In the genomic region with DNA sequence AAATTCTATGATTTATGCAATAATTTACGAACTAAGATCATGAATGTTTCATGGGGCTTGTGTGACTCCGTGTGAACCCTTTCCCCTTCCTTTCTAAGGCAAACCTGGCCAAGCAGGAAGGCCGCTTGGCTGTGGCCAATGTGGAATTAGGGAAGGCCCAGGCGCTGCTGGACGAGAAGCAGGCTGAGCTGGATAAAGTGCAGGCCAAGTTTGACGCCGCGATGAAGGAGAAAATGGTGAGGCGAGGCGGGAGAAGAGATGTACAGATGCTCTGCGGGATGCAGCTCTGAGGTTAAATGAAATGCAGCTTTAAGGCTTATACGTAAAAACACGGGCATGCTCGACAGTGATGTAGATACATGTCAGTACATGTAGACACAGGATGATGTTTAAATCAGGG, we compare ENCODE assay signal across 24 mouse cellular contexts.
DNase-seq lines count a peak whose midpoint lies in the region; ATAC-seq lines count a peak whose summit lies in the region.
"Had no signal": no experiment of that assay in that cellular context is flagged by ENCODE, and none has a peak within 500 bp of the region (broad histone marks: within the 10 kb centered on the region; RNA-seq: fewer than 3 reads in every experiment).

No protein-coding gene starts in this region.

- no peak for ATAC-seq in kidney, embryonic 15.5 days (replicated peaks; ENCODE audit: low FRiP score)
- no peak for ATAC-seq in midbrain, embryonic 14.5 days (ENCODE audit: low FRiP score, low TSS enrichment)
- ATAC-seq in midbrain, embryonic 11.5 days (ENCODE audit: low FRiP score), result no peak
- ATAC-seq: CD4-positive, CD25-positive, alpha-beta regulatory T cell, adult 4 months; forebrain, embryonic 14.5 days; forebrain, postnatal 0 days; hindbrain, postnatal 0 days had no signal

- WGBS in kidney, embryonic 15.5 days, result 74% methylated on average over 14 of the region's 14 CpGs
- 75% methylated on average over 14 of the region's 14 CpGs for WGBS in midbrain, embryonic 14.5 days
- WGBS in midbrain, embryonic 11.5 days, result 87% methylated on average over 14 of the region's 14 CpGs
- 76% methylated on average over 14 of the region's 14 CpGs for WGBS in limb, embryonic 10.5 days

- no peaks in the 10 kb centered on the region for H3K27me3 ChIP-seq in kidney, embryonic 15.5 days
- H3K27me3 ChIP-seq in midbrain, embryonic 14.5 days (ENCODE audit: control insufficient read depth, insufficient read depth, low read length), result no peaks in the 10 kb centered on the region
- H3K27me3 ChIP-seq in midbrain, embryonic 11.5 days (ENCODE audit: control insufficient read depth, insufficient read depth, low read length), result no peaks in the 10 kb centered on the region
- H3K27me3 ChIP-seq in limb, embryonic 10.5 days (ENCODE audit: low read depth, poor library complexity, severe bottlenecking), result no peaks in the 10 kb centered on the region
- H3K27me3 ChIP-seq: embryonic facial prominence, embryonic 12.5 days; embryonic facial prominence, embryonic 15.5 days; heart, embryonic 12.5 days; heart, embryonic 15.5 days had no signal

- H3K9ac ChIP-seq in kidney, embryonic 15.5 days, result no peak overlapping the region
- H3K9ac ChIP-seq in midbrain, embryonic 14.5 days (replicated peaks; ENCODE audit: low read length), result no peak overlapping the region
- no peak overlapping the region for H3K9ac ChIP-seq in midbrain, embryonic 11.5 days (ENCODE audit: low read length)
- H3K9ac ChIP-seq: embryonic facial prominence, embryonic 12.5 days; embryonic facial prominence, embryonic 15.5 days; forebrain, postnatal 0 days; heart, embryonic 12.5 days; heart, embryonic 15.5 days; hindbrain, embryonic 14.5 days had no signal

- H3K4me1 ChIP-seq in kidney, embryonic 15.5 days, result peaks cover 3% of the 10 kb centered on the region; the same call in 1 of the 2 replicates
- no peaks in the 10 kb centered on the region for H3K4me1 ChIP-seq in midbrain, embryonic 14.5 days (ENCODE audit: control insufficient read depth, insufficient read depth, low read length)
- H3K4me1 ChIP-seq in midbrain, embryonic 11.5 days (ENCODE audit: control insufficient read depth, insufficient read depth, low read length), result no peaks in the 10 kb centered on the region
- peaks cover 14% of the 10 kb centered on the region for H3K4me1 ChIP-seq in limb, embryonic 10.5 days
- H3K4me1 ChIP-seq: embryonic facial prominence, embryonic 15.5 days; heart, embryonic 12.5 days; heart, embryonic 15.5 days had no signal

- no peak overlapping the region for H3K27ac ChIP-seq in kidney, embryonic 15.5 days
- 0 out of 2 replicates have a peak overlapping the region, but pooled peaks have one; percentile 9 for H3K27ac ChIP-seq in midbrain, embryonic 14.5 days (replicated peaks; ENCODE audit: low read depth, low read length)
- no peak overlapping the region for H3K27ac ChIP-seq in midbrain, embryonic 11.5 days (ENCODE audit: low read depth, low read length)
- no peak overlapping the region for H3K27ac ChIP-seq in limb, embryonic 10.5 days
- H3K27ac ChIP-seq: embryonic facial prominence, embryonic 12.5 days; embryonic facial prominence, embryonic 15.5 days; heart, embryonic 15.5 days; hindbrain, embryonic 14.5 days; hindbrain, postnatal 0 days had no signal

- H3K4me2 ChIP-seq in kidney, embryonic 15.5 days, result no peak overlapping the region
- no peak overlapping the region for H3K4me2 ChIP-seq in midbrain, embryonic 14.5 days (ENCODE audit: low read length)
- no peak overlapping the region for H3K4me2 ChIP-seq in midbrain, embryonic 11.5 days
- H3K4me2 ChIP-seq: embryonic facial prominence, embryonic 12.5 days; embryonic facial prominence, embryonic 15.5 days; heart, embryonic 12.5 days; heart, embryonic 15.5 days; hindbrain, embryonic 14.5 days had no signal

- DNase-seq in kidney, postnatal 4 days, result peak; percentile 15 to 22
- peak; percentile 20 for DNase-seq in midbrain, embryonic 14.5 days
- DNase-seq in midbrain, embryonic 11.5 days (ENCODE audit: low spot score, missing footprints), result no peak
- peak; percentile 36 for DNase-seq in limb, embryonic 10.5 days (ENCODE audit: low spot score)
- no peak for DNase-seq in left cerebral cortex, postnatal 14 days (ENCODE audit: low spot score in 2 of 2)
- DNase-seq: adrenal gland, adult 2 months; adrenal gland, postnatal 14 days; cerebellum, adult 11 months; cerebellum, adult 2 months; cerebellum, adult 9-11 months; cerebellum, postnatal 25 days; forebrain, postnatal 0 days; gastrocnemius, postnatal 25 days; heart, postnatal 10 days; heart, postnatal 4 days had no signal

- H3K4me3 ChIP-seq in kidney, embryonic 15.5 days (replicated peaks), result no peak overlapping the region
- no peak overlapping the region for H3K4me3 ChIP-seq in midbrain, embryonic 14.5 days (replicated peaks; ENCODE audit: low read depth, low read length)
- H3K4me3 ChIP-seq in midbrain, embryonic 11.5 days (ENCODE audit: low read depth, low read length), result no peak overlapping the region
- H3K4me3 ChIP-seq in limb, embryonic 10.5 days, result no peak overlapping the region
- H3K4me3 ChIP-seq: embryonic facial prominence, embryonic 12.5 days; embryonic facial prominence, embryonic 15.5 days; heart, embryonic 12.5 days; heart, embryonic 15.5 days had no signal

- intact Hi-C loops in left cerebral cortex, postnatal 14 days (cut with DNase I), result no loop called here

- no peaks in the 10 kb centered on the region for H3K36me3 ChIP-seq in kidney, embryonic 15.5 days
- no peaks in the 10 kb centered on the region for H3K36me3 ChIP-seq in midbrain, embryonic 14.5 days (ENCODE audit: control insufficient read depth, insufficient read depth, low read length)
- no peaks in the 10 kb centered on the region for H3K36me3 ChIP-seq in midbrain, embryonic 11.5 days (ENCODE audit: control insufficient read depth, insufficient read depth, low read length)
- no peaks in the 10 kb centered on the region for H3K36me3 ChIP-seq in limb, embryonic 10.5 days
- H3K36me3 ChIP-seq: embryonic facial prominence, embryonic 12.5 days; embryonic facial prominence, embryonic 15.5 days; heart, embryonic 12.5 days; heart, embryonic 15.5 days had no signal

- no peaks in the 10 kb centered on the region for H3K9me3 ChIP-seq in kidney, embryonic 15.5 days (replicated peaks)
- no peaks in the 10 kb centered on the region for H3K9me3 ChIP-seq in midbrain, embryonic 14.5 days (ENCODE audit: control insufficient read depth, low read length)
- H3K9me3 ChIP-seq in midbrain, embryonic 11.5 days (ENCODE audit: control insufficient read depth, low read length), result no peaks in the 10 kb centered on the region
- H3K9me3 ChIP-seq in limb, embryonic 10.5 days (replicated peaks), result no peaks in the 10 kb centered on the region
- H3K9me3 ChIP-seq: embryonic facial prominence, embryonic 12.5 days; embryonic facial prominence, embryonic 15.5 days; heart, embryonic 15.5 days had no signal

Comparison
In these comparisons a context has a peak if more than half of its experiments do, and no peak if none do; other contexts are left out.
1. DNase-seq: peak in kidney, postnatal 4 days (2 of 2), midbrain, embryonic 14.5 days (single experiment) and limb, embryonic 10.5 days (single experiment); none in midbrain, embryonic 11.5 days (single experiment) and left cerebral cortex, postnatal 14 days (0 of 2).